Mouse (Mus musculus): Measurements from ENCODE around the gene Tnk2. TPM values are rescaled to one million over a fixed set of nuclear protein-coding genes. Genes with fewer than 3 reads are reported as not detected.

The Tnk2 gene
- total RNA-seq, 1 experiment = 47.1 TPM

GRCm38 (mm10) chr16:32683343-32683742 is 39.7 kb downstream of the Tnk2 start:
- TF ChIP-seq ZC3H11A (IDR thresholded peaks at IDR 0.05; ENCODE audit: borderline replicate concordance, low read depth, low read length) (peak; percentile 16; the same call in 1 of the 2 replicates), MAFK (IDR thresholded peaks at IDR 0.05; ENCODE audit: insufficient read depth, low read depth, low read length) (no peak), HCFC1 (IDR thresholded peaks at IDR 0.05; ENCODE audit: borderline replicate concordance, insufficient read depth, low read length) (no peak)
- peak; percentile 53 for DNase-seq (ENCODE audit: low read depth, low spot score)
- peak overlapping the region in 1 of 2 experiments; percentile 9; a peak in 1 of 4 replicates for H3K4me3 ChIP-seq (ENCODE audit: insufficient read depth in 1 of 2, low read depth in 1 of 2, low read length in 2 of 2, poor library complexity in 1 of 2, severe bottlenecking in 1 of 2)
- no peaks in the 10 kb centered on the region for H3K9me3 ChIP-seq (ENCODE audit: control insufficient read depth, insufficient read depth, low read depth, low read length)
- H3K4me1 ChIP-seq (ENCODE audit: control insufficient read depth in 2 of 2, insufficient read depth in 2 of 2, low read length in 2 of 2, poor library complexity in 1 of 2) = peaks cover 0 to 11% of the 10 kb centered on the region in 2 experiments; a peak in 1 of 4 replicates
- H3K9ac ChIP-seq (ENCODE audit: insufficient read depth, low read depth, low read length, poor library complexity, severe bottlenecking) = no peak overlapping the region
- H3K27ac ChIP-seq (ENCODE audit: insufficient read depth, low read depth, low read length, poor library complexity, severe bottlenecking) = no peak overlapping the region
- in situ Hi-C loops (cut with MboI; ENCODE audit: low sequenced_read_pairs in 2 of 2, unreplicated experiment in 2 of 2) = no loop called here
- peaks cover 33% of the 10 kb centered on the region for H3K36me3 ChIP-seq (ENCODE audit: control insufficient read depth, insufficient read depth, low read length, poor library complexity, severe bottlenecking)

- Histone ChIP-seq H3K27ac (ENCODE audit: insufficient read depth, low read depth, low read length, poor library complexity, severe bottlenecking) (no peak overlapping the region), H3K9ac (ENCODE audit: insufficient read depth, low read depth, low read length, poor library complexity, severe bottlenecking) (no peak overlapping the region), H3K4me1 (ENCODE audit: control insufficient read depth in 2 of 2, insufficient read depth in 2 of 2, low read length in 2 of 2, poor library complexity in 1 of 2) (peaks cover 0 to 2% of the 10 kb centered on the region in 2 experiments; a peak in 1 of 4 replicates), H3K9me3 (ENCODE audit: control insufficient read depth, insufficient read depth, low read depth, low read length) (no peaks in the 10 kb centered on the region), H3K4me3 (ENCODE audit: insufficient read depth in 1 of 2, low read depth in 1 of 2, low read length in 2 of 2, poor library complexity in 1 of 2, severe bottlenecking in 1 of 2) (no peak overlapping the region), H3K36me3 (ENCODE audit: control insufficient read depth, insufficient read depth, low read length, poor library complexity, severe bottlenecking) (peaks cover 19% of the 10 kb centered on the region)
- in situ Hi-C loops (cut with MboI; ENCODE audit: low sequenced_read_pairs in 2 of 2, unreplicated experiment in 2 of 2) = no loop called here
- TF ChIP-seq MAFK (IDR thresholded peaks at IDR 0.05; ENCODE audit: insufficient read depth, low read depth, low read length) (no peak), ZC3H11A (IDR thresholded peaks at IDR 0.05; ENCODE audit: borderline replicate concordance, low read depth, low read length) (no peak), HCFC1 (IDR thresholded peaks at IDR 0.05; ENCODE audit: borderline replicate concordance, insufficient read depth, low read length) (no peak), CHD2 (IDR thresholded peaks at IDR 0.05; ENCODE audit: low read depth, low read length) (no peak), ZNF384 (IDR thresholded peaks at IDR 0.05; ENCODE audit: low read depth, low read length) (no peak)
- no peak for DNase-seq (ENCODE audit: low read depth, low spot score)
These were observed 41.7 kb downstream of the Tnk2 start for GRCm38 (mm10) chr16:32685405-32685804.

- no peaks in the 10 kb centered on the region for H3K9me3 ChIP-seq (ENCODE audit: control insufficient read depth, insufficient read depth, low read depth, low read length)
- no peak for DNase-seq (ENCODE audit: low read depth, low spot score)
- H3K4me3 ChIP-seq (ENCODE audit: insufficient read depth in 1 of 2, low read depth in 1 of 2, low read length in 2 of 2, poor library complexity in 1 of 2, severe bottlenecking in 1 of 2) = no peak overlapping the region
- H3K36me3 ChIP-seq (ENCODE audit: control insufficient read depth, insufficient read depth, low read length, poor library complexity, severe bottlenecking) = peaks cover 14% of the 10 kb centered on the region
- H3K4me1 ChIP-seq (ENCODE audit: control insufficient read depth in 2 of 2, insufficient read depth in 2 of 2, low read length in 2 of 2, poor library complexity in 1 of 2) = peaks cover 0 to 2% of the 10 kb centered on the region in 2 experiments; a peak in 1 of 4 replicates
- in situ Hi-C loops (cut with MboI; ENCODE audit: low sequenced_read_pairs in 2 of 2, unreplicated experiment in 2 of 2) = no loop called here
- H3K27ac ChIP-seq (ENCODE audit: insufficient read depth, low read depth, low read length, poor library complexity, severe bottlenecking) = no peak overlapping the region
- H3K9ac ChIP-seq (ENCODE audit: insufficient read depth, low read depth, low read length, poor library complexity, severe bottlenecking) = no peak overlapping the region
- TF ChIP-seq ZNF384 (IDR thresholded peaks at IDR 0.05; ENCODE audit: low read depth, low read length) (no peak), CHD2 (IDR thresholded peaks at IDR 0.05; ENCODE audit: low read depth, low read length) (no peak), ZC3H11A (IDR thresholded peaks at IDR 0.05; ENCODE audit: borderline replicate concordance, low read depth, low read length) (no peak), MAFK (IDR thresholded peaks at IDR 0.05; ENCODE audit: insufficient read depth, low read depth, low read length) (no peak), HCFC1 (IDR thresholded peaks at IDR 0.05; ENCODE audit: borderline replicate concordance, insufficient read depth, low read length) (no peak)
These were observed 42.3 kb downstream of the Tnk2 start for GRCm38 (mm10) chr16:32685998-32686397.

- no peaks in the 10 kb centered on the region for H3K9me3 ChIP-seq (ENCODE audit: control insufficient read depth, insufficient read depth, low read depth, low read length)
- no peak for DNase-seq (ENCODE audit: low read depth, low spot score)
- H3K4me1 ChIP-seq (ENCODE audit: control insufficient read depth in 2 of 2, insufficient read depth in 2 of 2, low read length in 2 of 2, poor library complexity in 1 of 2) = peaks cover 0 to 4% of the 10 kb centered on the region in 2 experiments; a peak in 1 of 4 replicates
- H3K4me3 ChIP-seq (ENCODE audit: insufficient read depth in 1 of 2, low read depth in 1 of 2, low read length in 2 of 2, poor library complexity in 1 of 2, severe bottlenecking in 1 of 2) = no peak overlapping the region
- no peak overlapping the region for H3K9ac ChIP-seq (ENCODE audit: insufficient read depth, low read depth, low read length, poor library complexity, severe bottlenecking)
- H3K36me3 ChIP-seq (ENCODE audit: control insufficient read depth, insufficient read depth, low read length, poor library complexity, severe bottlenecking) = peaks cover 8% of the 10 kb centered on the region
- TF ChIP-seq CHD2 (IDR thresholded peaks at IDR 0.05; ENCODE audit: low read depth, low read length) (no peak), HCFC1 (IDR thresholded peaks at IDR 0.05; ENCODE audit: borderline replicate concordance, insufficient read depth, low read length) (no peak), ZNF384 (IDR thresholded peaks at IDR 0.05; ENCODE audit: low read depth, low read length) (0 out of 2 replicates have a peak, but pooled peaks have one; percentile 28)
- in situ Hi-C loops (cut with MboI; ENCODE audit: low sequenced_read_pairs in 2 of 2, unreplicated experiment in 2 of 2) = no loop called here
- no peak overlapping the region for H3K27ac ChIP-seq (ENCODE audit: insufficient read depth, low read depth, low read length, poor library complexity, severe bottlenecking)
These were observed 43.5 kb downstream of the Tnk2 start for GRCm38 (mm10) chr16:32687221-32687620.

- H3K4me3 ChIP-seq (ENCODE audit: insufficient read depth in 1 of 2, low read depth in 1 of 2, low read length in 2 of 2, poor library complexity in 1 of 2, severe bottlenecking in 1 of 2) = no peak overlapping the region
- H3K9ac ChIP-seq (ENCODE audit: insufficient read depth, low read depth, low read length, poor library complexity, severe bottlenecking) = no peak overlapping the region
- H3K36me3 ChIP-seq (ENCODE audit: control insufficient read depth, insufficient read depth, low read length, poor library complexity, severe bottlenecking) = no peaks in the 10 kb centered on the region
- no peaks in the 10 kb centered on the region for H3K9me3 ChIP-seq (ENCODE audit: control insufficient read depth, insufficient read depth, low read depth, low read length)
- H3K4me1 ChIP-seq (ENCODE audit: control insufficient read depth in 2 of 2, insufficient read depth in 2 of 2, low read length in 2 of 2, poor library complexity in 1 of 2) = peaks cover 0 to 2% of the 10 kb centered on the region in 2 experiments; a peak in 1 of 4 replicates
- in situ Hi-C loops (cut with MboI; ENCODE audit: low sequenced_read_pairs in 2 of 2, unreplicated experiment in 2 of 2) = no loop called here
- H3K27ac ChIP-seq (ENCODE audit: insufficient read depth, low read depth, low read length, poor library complexity, severe bottlenecking) = no peak overlapping the region
- no peak for DNase-seq (ENCODE audit: low read depth, low spot score)
- no peak for TF ChIP-seq MAFK (IDR thresholded peaks at IDR 0.05; ENCODE audit: insufficient read depth, low read depth, low read length)
- no peak for TF ChIP-seq ZNF384 (IDR thresholded peaks at IDR 0.05; ENCODE audit: low read depth, low read length)
These were observed 45.1 kb downstream of the Tnk2 start for GRCm38 (mm10) chr16:32688770-32689169.

Measured in ES-E14 (cell line).